ENCODE assay signal across 8 mouse cellular contexts in genomic region chr6:84588895-84589652, GRCm38 (mm10). TPM values are rescaled to one million over a fixed set of nuclear protein-coding genes. Genes with fewer than 3 reads are reported as not detected.
DNase-seq lines count a peak whose midpoint lies in the region; ATAC-seq lines count a peak whose summit lies in the region.

No protein-coding gene starts in this region.

- WGBS in embryonic facial prominence, embryonic 12.5 days: under 1% methylated on average over 52 of the region's 54 CpGs
- under 1% methylated on average over 50 of the region's 54 CpGs for WGBS in limb, embryonic 12.5 days
- 1% methylated on average over 51 of the region's 54 CpGs for WGBS in midbrain, embryonic 15.5 days

- H3K36me3 ChIP-seq in embryonic facial prominence, embryonic 12.5 days: no peaks in the 10 kb centered on the region
- peaks cover 2% of the 10 kb centered on the region; the same call in 1 of the 2 replicates for H3K36me3 ChIP-seq in limb, embryonic 12.5 days
- no peaks in the 10 kb centered on the region for H3K36me3 ChIP-seq in midbrain, embryonic 15.5 days (replicated peaks)

- H3K4me3 ChIP-seq in embryonic facial prominence, embryonic 12.5 days: peak overlapping the region; percentile 69
- H3K4me3 ChIP-seq in limb, embryonic 12.5 days (replicated peaks): peak overlapping the region; percentile 76
- H3K4me3 ChIP-seq in midbrain, embryonic 15.5 days: peak overlapping the region; percentile 45

- peak overlapping the region; percentile 91 for H3K27ac ChIP-seq in embryonic facial prominence, embryonic 12.5 days
- peak overlapping the region; percentile 97 for H3K27ac ChIP-seq in limb, embryonic 12.5 days
- no peak overlapping the region for H3K27ac ChIP-seq in midbrain, embryonic 15.5 days

- H3K4me2 ChIP-seq in embryonic facial prominence, embryonic 12.5 days (replicated peaks): peak overlapping the region; percentile 89
- peak overlapping the region; percentile 88 for H3K4me2 ChIP-seq in limb, embryonic 12.5 days
- H3K4me2 ChIP-seq in midbrain, embryonic 15.5 days: peak overlapping the region; percentile 93

- ATAC-seq in embryonic facial prominence, embryonic 12.5 days (ENCODE audit: insufficient number of reproducible peaks, insufficient read depth, low FRiP score, low TSS enrichment): no peak
- no peak for ATAC-seq in limb, embryonic 12.5 days (ENCODE audit: insufficient number of reproducible peaks, insufficient read depth, low FRiP score, low TSS enrichment, low read depth)
- ATAC-seq in midbrain, embryonic 15.5 days (replicated peaks): no peak
- no peak for ATAC-seq in inflammation-experienced regulatory T-cells, adult 6 months

- DNase-seq in 3134 (ENCODE audit: extremely low read depth, insufficient read length, low spot score): peak; percentile 80
- peak; percentile 27 for DNase-seq in CD4-positive helper T cell, adult 2 months (ENCODE audit: low read depth, low spot score)
- DNase-seq in heart, postnatal 4 days: peak; percentile 49
- DNase-seq in left cerebral cortex, postnatal 36 days (ENCODE audit: low spot score in 2 of 2): no peak

- intact Hi-C loops in left cerebral cortex, postnatal 36 days (cut with DNase I): loop anchor here (5.0 kb wide), 1 partner anchor 162 kb away; no protein-coding TSS in a partner anchor

- H3K9me3 ChIP-seq in embryonic facial prominence, embryonic 12.5 days: no peaks in the 10 kb centered on the region
- H3K9me3 ChIP-seq in limb, embryonic 12.5 days: no peaks in the 10 kb centered on the region
- H3K9me3 ChIP-seq in midbrain, embryonic 15.5 days: no peaks in the 10 kb centered on the region

- H3K9ac ChIP-seq in embryonic facial prominence, embryonic 12.5 days: peak overlapping the region; percentile 82
- peak overlapping the region; percentile 93 for H3K9ac ChIP-seq in limb, embryonic 12.5 days (replicated peaks)
- H3K9ac ChIP-seq in midbrain, embryonic 15.5 days: 0 out of 2 replicates have a peak overlapping the region, but pooled peaks have one; percentile 19

- H3K27me3 ChIP-seq in embryonic facial prominence, embryonic 12.5 days: peaks cover 27% of the 10 kb centered on the region
- peaks cover 17% of the 10 kb centered on the region for H3K27me3 ChIP-seq in limb, embryonic 12.5 days
- peaks cover 57% of the 10 kb centered on the region for H3K27me3 ChIP-seq in midbrain, embryonic 15.5 days (replicated peaks)

- H3K4me1 ChIP-seq in embryonic facial prominence, embryonic 12.5 days: peaks cover 35% of the 10 kb centered on the region
- H3K4me1 ChIP-seq in limb, embryonic 12.5 days (replicated peaks): peaks cover 44% of the 10 kb centered on the region
- H3K4me1 ChIP-seq in midbrain, embryonic 15.5 days: peaks cover 64% of the 10 kb centered on the region

RNA-seq across cellular contexts. Expression of gene Cyp26b1, which starts 4.6 kb away (rescaled TPM):
- 24.6 and 24.9 TPM in 2 replicates for polyA plus RNA-seq in embryonic facial prominence, embryonic 12.5 days (2016; fragmentation: Nextera tagmentation; extraction: Ambion mirVana)
- 1 to 10 TPM; 2.1 to 2.3 TPM for total RNA-seq in heart, postnatal 4 days (2021)
- 44.8 and 45.4 TPM in 2 replicates for polyA plus RNA-seq in limb, embryonic 12.5 days (2016; fragmentation: Nextera tagmentation; extraction: Ambion mirVana)
- polyA plus RNA-seq in midbrain, embryonic 15.5 days (2015; fragmentation: Nextera tagmentation; extraction: Ambion mirVana): 14.0 and 21.0 TPM in 2 replicates
- under 1 TPM in 2 of 3 experiments, not detected in 1; 0.63 to 0.74 TPM for polyA plus RNA-seq in inflammation-experienced regulatory T-cells, adult 6 months (2017; shearing (Covaris generic))
- total RNA-seq in left cerebral cortex, postnatal 36 days (2021): 10 to 100 TPM in 1 of 2 experiments, 1 to 10 TPM in 1; 7.5 to 14.9 TPM

Comparison
In these comparisons a context has a peak if more than half of its experiments do, and no peak if none do; other contexts are left out.
1. DNase-seq: peak in 3134 (single experiment), CD4-positive helper T cell, adult 2 months (single experiment) and heart, postnatal 4 days (single experiment); none in left cerebral cortex, postnatal 36 days (0 of 2).
2. H3K9ac ChIP-seq: peak in every context shown above with its lines; median percentile 93 in limb, embryonic 12.5 days; 82 in embryonic facial prominence, embryonic 12.5 days; 19 in midbrain, embryonic 15.5 days.
3. Peak in every context shown above with its lines, with median percentiles within 50 percentile points of each other: H3K4me2 ChIP-seq and H3K4me3 ChIP-seq.